Mouse (Mus musculus) thymus, postnatal 36 days (tissue): ENCODE measurements around the gene Mmp19.

Source experiments
- DNase-seq, 2 experiments: peaks; one replicate each; pipeline ENCODE4 v3.0.0; 2022; ENCODE audit warnings: mixed read lengths in 2 of 2

Mmp19 gene

DNA sequence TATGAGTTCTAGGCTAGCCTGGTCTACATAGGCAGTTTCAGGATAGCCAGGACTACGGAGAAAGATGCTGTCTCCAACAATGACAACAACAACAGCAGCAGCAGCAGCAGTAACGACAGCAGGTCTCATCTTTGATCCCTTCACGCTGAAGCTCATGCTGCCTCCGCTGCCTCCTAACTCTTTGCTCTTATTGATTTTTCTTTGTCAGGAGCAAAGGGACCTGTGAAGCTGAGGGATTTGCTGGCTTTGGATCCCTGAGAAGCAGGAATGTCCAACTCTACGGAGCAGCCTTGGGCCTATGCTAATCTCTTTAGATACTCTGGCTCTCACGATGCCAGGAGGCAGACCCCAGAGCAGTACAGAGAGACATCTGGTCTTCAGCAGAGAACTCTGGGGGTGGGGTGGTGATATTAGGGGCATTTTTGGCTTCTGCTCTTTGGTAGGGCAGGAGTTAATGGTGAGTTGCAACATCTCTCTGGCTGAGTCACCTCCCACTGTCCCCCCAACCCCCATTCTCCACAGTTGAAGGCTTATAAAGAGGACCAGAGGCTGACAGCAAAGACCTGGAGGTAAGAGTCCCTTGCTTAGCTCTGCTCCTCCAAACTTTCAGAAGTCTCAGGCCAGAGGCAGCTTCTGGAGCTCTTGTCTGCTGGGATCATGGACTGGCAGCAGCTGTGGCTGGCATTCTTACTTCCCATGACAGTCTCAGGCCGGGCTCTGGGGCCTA is at the start of gene Mmp19:
Mmp19 (plus strand) TSS at position 513 of the 727 bp plus-strand sequence.
- no peak for DNase-seq

DNA sequence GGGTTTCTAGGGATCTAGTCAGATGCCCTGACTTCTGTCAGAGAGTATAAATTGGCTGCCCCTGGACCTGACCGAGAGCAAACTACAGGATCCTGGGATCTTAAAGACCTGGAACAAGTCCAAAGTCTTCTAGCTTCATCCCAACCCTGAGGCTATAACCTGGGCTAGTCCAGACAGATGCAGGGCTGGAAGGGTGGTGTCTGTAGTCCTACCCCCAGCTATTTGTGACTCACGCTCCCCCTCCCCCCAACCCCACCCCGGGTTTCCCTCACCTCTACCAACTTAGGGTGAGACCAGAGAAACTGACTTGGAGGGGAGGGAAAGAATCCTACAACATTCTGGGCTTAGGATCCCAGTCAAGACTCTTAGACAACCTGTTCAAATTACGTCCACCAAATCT is 48.1 kb upstream of the Mmp19 start:
- DNase-seq = no peak

DNA sequence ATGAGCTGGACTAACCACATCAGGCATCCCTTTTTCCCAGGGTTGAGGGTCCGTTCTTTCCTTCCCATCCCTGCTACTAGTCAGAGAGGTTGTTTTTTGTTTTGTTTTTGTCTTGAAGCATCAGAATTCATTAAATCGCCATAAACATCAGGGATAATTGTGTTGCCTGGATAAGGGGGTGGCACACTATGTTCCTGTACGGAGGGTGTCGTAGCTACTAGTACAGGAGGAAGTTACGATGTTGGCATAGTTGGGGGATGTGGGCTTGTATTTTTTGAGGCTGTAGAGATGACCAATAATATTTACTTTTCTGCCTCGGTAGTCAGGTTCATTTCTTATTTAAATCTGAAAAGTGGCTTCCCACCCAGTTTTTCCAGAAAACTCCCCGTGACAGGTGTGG is 47.5 kb upstream of the Mmp19 start:
- no peak for DNase-seq

DNA sequence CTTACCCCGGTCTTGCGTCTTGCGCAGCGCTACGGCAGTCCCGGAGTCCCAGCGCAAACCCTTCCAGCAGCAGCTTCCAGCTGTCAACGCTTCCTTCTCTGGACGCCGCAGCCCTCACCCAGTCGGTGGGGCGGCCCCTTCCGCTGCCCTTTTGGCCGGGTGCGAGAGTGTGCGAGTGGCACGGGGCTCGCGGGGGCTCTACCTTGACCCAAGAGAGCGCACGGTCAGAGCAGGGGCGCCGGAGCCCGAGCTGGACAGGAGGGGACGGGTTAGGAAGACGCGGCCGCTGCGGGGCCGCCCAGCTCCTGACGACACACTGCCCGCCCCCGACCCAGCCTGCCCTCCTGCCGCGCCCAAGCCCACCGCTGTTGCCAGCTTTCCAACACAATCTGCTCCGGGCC is 46.9 kb upstream of the Mmp19 start:
- DNase-seq = peak; percentile 70 to 75

DNA sequence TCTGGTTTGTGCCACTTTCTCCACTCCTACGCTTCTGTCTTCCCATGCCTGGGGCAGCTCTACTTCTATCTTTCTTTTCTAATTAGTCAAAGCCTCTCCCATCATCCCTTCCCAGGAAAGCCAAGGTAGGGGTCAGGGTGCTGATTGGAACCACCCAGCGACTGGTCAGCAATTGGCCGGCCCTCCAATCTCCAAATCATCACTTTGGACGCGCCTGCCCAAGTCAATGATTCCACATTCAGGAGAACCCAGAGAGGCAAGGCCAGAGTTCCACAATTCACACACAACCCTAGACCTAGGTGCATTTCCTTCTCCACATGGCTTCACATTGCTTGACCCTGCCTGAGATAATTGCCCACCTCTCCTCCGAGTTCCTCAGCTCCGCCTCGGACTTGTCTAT is 46.5 kb upstream of the Mmp19 start:
- DNase-seq = no peak

DNA sequence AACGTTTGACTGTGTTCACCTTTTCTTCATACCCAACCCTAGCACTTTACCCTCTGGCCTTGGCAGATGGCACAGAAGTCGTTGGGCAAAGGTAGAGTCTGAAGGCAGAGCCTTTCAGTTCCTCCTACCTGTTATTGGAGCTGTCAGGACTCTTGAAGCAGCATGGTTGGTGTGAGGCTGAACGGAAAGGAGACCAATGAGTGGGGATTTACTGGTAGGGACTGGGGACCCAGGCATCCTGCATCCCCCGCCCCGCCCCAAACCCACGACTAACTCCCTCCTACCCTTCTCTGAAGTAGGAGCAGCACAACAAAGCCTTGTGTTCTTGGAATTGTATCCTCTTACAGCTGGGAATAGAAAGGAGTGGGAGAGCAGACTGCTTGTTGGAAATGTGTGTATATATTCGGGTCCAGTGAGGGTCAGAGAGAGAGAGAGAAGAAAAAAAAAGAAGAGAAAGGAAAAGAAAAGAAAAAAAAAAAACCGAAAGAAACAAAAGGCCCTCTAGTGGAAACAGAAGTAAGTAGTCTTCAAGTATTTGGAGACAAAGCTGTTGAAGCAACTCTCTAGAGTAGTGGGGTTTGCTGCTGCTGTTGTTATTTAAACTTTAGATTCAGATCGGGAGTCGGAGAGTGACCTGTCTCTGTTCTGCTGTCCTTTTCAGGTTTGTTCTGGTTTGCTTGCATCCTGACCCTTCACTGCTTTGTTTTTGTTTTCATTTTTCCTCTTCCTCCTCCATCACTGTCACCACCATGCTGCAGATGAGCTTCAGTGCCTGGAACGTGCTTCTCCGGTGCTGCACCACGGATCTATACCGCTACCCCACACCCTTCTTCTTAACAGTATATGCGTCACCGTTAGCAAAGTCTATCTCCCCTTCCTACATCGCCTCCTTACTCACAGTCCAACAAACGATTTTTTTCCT is 45.8 kb upstream of the Mmp19 start, which contains the start of gene Dgka:
Dgka (minus strand) TSS at position 176 of the 922 bp plus-strand sequence.
- peak; percentile 82 to 84 for DNase-seq

DNA sequence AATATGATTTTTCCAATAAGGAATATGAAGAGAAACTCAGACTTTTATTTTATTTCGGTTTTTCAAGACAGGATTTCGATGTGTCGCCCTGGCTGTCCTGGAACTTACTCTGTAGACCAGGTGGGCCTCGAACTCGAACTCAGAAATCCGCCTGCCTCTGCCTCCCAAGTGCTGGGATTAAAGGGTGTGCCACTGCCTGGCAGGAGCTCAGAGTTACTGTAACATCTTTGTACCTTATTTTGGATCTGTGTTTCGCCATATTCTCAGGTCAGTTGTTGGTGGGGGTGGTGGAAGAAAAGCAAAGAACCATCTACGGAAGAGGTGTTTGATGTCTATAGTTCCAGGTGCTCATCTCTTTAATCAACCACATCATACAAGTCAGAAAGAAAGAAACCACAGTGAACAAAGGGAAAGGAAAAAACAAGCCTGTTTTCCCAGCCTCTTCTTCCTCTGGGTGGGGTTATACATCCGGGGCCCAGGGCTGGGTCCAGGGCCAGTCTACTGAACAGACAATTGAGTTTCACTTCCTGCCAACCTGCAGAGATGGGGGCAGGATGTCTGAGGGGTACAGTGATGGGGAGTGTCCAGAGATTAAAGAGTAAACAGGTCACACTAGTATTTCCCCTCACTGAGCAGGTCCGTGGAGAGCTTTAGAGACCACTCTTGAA is 44.6 kb upstream of the Mmp19 start:
- DNase-seq = peak; percentile 79 to 91

DNA sequence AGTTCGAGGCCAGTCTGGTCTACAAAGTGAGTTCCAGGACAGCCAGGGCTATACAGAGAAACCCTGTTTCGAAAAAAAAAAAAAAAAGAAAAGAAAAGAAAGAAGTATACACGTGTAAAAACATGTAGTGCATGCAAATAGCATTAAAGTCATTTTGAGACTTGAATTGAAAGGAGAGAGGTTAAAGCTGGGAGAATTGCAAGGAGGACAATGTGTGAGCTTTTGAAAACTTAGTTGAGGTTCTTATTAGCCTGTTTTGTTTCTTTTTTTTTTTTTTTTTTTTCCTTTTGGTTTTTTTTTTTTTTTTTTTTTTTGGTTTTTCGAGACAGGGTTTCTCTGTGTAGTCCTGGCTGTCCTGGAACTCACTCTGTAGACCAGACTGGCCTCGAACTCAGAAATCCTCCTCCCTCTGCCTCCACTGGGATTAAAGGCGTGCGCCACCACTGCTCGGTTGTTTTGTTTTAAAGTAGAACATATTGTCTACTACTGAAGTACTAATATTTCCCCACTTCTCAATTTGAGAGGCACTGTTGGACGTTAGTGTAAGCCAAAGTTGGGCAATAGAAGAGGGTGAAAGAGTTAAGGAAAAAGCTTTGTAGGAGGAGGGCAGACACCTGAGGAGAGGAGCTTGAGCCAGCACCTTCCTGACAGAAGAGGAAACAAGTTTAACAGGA is 43.6 kb upstream of the Mmp19 start:
- no peak for DNase-seq

DNA sequence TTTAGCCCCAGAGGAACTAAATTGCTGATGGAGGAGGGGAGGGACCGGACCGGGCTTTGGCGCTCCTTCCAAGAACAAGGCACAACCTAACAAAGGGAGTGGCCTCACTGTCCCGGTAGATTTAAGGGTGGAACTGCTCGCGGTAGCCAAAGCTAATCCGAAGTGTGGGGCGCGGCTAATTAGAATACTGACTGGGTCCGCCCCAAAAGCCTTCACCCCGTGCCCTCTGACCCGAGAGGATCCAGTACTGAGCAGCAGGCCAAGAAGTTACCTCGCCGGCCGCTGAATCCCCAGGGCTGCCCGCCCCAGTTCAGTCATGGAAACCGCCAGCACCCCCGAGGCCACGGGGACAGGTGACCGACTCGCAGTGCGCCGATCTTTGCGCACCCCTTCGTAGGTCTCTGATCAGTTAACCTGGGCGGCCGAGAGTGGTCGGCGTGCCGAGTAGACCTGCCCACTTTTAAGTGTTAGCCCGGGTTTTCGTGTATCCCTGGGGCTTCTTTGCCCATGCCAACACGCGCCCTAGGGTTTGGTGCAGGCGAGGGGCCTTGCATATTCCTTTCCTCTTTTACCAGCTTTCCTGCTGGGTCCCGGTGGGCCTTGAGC is 43.0 kb upstream of the Mmp19 start, which contains the start of gene Pym1:
Pym1 (plus strand) TSS at position 244 of the 606 bp plus-strand sequence.
- DNase-seq = peak; percentile 72 to 76

DNA sequence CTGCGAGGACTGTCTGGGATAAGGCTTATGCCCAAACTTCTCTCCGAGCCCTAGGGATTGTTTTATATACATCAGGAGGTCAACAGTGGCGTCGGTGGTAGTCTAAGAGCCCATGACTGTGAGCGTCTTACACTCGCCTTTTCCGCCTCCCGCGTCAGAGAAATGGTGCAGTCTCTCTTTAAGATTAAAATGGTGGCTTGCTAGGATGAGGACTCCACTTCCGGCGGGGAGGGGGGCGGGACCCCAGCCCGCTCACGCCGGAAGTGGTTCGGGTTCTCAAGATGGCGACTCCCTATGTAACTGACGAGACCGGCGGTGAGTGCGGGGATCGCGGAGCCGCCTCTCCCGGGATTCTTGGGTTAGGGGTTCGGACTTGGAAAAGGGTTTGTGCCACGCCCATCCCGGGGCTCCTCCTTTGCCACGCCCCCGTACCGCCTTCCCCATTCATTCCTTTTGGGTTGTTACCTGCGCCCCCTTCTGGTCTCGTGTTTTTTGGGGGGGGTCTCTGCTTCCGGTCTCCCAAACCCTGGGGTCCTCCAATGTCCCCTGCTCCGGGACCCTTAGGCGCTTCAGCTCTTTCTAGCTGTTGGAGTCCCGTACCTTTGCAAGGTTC is 42.4 kb upstream of the Mmp19 start:
- peak; percentile 83 to 86 for DNase-seq

DNA sequence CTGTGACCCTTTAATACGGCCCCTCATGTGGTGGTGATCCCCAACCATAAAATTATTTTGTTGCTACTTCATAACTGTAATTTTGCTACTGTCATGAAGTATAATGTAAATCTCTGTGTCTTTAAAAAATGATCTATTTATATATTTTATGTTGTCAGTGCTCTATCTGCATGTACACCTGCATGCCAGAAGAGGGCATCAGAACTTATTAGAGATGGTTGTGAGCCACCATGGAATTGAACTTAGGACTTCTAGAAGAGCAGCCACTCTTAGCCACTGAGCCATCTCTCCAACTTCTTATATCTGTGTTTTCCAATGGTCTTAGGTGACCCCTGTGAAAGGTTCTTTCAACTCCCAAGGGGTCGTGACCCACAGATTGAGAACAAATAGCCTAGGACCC is 17.8 kb upstream of the Mmp19 start:
- no peak for DNase-seq

DNA sequence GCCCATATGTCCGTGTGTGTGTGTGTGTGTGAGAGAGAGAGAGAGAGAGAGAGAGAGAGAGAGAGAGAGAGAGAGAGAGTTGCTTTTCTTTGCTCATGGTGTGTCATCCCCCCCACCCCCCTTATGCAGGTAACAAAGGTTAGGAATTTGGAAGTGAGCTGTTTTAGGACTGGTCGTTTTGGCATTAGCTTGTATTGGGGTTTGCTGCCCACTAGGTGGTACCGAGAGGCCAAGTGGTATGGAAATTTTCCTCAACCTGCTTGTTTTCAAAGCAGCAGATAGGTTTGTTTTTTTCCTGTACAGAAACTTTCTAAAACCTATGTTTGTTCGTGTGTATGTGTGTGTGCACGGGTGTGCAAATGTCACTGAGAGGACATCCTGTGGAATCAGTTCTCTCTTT is 17.0 kb upstream of the Mmp19 start:
- DNase-seq = no peak

DNA sequence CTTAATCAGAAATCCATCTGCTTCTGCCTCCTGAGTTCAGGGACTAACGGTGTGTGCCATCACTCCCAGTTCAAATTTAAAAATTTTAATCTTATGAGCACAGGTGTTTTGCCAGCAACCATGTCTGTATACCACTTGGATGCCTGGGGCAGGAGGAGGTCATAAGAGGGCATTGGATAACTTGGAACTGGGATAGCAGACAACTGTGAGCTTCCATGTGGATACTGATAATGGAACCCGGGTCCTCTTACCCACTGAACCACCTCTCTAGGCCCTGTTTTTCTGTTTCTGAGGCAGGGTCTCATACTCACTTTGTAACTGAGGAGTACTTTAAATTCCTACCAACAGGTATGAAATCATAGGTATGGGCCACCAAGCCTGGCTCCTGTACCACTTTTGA is 12.3 kb upstream of the Mmp19 start:
- no peak for DNase-seq

DNA sequence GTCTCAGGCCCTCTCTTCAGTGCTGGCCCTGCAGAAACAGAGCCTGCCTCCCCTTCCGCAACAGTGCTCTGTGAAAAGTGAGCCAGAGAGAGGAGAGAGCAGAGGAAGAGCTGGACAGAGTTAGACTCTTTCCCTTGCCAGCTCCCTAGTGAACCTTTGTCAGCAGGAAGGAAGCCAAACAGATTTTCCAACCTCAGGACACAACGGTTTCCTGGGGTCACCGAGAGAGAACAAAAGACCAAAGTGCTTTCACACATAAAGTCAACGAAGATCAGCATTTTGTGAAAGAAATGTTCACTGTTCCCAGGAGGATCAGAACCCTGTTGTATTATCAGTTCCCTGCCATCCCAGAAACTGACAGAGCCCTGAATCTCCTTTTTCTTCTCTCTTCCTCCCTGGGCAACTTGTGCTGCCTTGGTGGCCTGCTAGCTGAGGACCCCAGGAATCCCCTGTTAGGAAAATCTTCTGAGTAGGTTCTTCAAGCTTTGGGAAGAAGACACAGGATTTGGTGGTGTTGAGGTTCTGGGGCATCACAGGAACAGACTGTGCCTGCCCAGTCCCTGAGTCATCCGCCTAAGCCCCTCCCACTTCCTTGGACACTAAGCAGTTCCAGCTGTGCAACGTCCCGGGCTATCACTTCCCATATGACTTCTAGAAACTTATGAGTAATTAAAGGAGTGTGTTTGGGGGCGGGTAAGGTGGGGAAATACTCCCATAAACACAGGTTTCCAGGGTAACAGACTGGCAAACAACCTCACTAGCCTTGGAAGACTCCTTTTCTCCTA is 11.5 kb upstream of the Mmp19 start:
- DNase-seq = peak in 1 of 2 experiments; percentile 23

DNA sequence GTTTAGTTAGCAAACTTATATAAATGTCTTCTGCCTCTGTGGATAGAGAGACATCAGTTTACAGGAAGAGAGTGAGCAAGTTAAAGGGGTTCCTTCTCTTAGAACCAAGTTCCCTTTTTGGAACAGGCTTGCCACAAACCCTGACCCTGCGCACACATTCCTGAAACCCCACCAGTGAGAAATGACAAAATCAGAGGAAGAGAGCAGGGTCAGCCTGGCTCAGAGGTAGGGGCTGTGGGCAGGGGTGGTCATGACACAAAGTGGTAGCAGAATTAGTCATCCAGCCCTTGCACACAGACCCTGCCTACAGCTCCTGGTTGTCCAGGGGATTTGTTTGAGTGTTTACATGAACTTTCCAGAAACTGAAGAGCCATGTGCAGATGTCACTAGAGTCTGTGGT is 10.5 kb upstream of the Mmp19 start:
- no peak for DNase-seq

DNA sequence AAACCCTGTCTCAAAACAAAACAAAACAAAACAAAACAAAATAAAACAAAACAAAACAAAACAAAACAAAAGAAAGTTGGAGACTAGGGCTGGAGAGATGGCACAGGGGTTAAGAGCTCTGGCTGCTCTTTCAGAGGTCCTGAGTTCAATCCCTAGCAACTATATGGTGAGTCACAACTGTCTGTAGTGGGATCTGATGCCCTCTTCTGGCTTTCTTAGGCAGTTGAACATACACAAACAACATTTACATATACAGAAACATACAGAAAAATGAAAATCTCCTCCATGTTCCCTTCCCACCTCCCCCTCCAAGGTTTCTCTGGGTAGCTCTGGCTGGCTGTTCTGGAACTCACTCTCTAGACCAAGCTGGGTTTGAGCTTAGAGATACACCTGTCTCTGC is 1.3 kb downstream of the Mmp19 start:
- DNase-seq = no peak

DNA sequence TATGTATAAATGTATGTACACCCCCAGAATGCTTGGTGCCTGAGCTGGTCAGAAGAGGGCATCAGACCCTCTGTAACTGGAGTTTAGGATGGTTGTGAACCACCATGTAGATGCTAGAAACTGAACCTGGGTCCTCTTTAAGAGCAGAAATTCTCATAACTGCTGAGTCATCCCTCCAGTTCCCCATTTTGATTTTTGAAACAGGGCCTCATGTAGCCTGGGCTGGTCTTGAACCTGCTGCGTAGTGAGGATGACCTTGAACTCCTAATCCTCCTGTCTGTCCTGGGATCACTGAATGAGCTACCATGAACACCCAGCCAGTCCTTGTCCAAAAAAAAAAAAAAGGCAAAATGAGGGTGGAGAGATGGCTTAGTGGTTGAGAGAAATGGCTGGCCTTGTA is 2.5 kb downstream of the Mmp19 start:
- no peak for DNase-seq

DNA sequence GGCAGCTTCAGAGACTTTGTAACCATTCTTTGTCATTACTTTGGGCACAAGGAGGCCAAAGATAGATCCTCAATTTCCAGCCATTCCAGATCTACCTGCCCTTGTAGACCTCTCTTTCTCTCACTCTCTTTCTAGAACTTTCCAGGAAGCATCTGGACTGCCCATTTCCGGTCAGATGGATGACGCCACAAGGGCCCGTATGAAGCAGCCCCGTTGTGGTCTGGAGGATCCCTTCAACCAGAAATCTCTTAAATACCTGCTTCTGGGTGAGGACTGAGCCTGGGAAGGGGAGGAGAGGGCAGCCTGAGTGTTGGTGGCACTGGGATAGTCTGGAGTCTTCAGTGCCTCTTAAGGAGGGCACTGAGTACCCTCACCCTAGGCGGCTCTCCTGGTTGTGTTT is 3.7 kb downstream of the Mmp19 start:
- DNase-seq = no peak

DNA sequence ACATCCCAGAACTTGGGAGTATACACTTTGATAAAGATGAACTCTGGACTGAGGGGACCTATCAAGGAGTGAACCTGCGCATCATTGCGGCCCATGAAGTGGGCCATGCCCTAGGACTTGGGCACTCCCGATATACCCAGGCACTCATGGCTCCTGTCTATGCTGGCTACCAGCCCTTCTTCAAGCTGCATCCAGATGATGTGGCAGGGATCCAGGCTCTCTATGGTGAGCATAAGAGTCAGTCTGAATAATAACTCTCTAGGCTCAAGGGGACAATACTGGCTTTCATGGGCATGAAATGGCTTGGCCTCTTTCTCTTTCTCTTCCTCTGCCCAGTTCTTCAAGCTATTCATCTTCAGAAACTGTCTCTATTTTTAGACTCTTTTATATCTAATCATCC is 4.9 kb downstream of the Mmp19 start:
- no peak for DNase-seq

DNA sequence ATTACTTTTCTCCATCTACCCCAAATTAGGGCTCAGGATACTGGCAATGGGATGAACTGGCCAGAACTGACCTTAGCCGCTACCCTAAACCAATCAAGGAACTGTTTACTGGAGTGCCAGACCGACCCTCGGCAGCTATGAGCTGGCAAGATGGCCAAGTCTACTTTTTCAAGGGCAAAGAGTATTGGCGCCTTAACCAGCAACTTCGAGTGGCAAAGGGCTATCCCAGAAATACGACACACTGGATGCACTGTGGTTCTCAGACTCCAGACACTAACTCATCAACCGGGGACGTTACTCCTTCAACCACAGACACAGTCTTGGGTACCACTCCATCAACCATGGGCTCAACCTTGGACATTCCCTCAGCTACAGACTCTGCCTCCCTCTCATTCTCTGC is 8.0 kb downstream of the Mmp19 start:
- DNase-seq = no peak

DNA sequence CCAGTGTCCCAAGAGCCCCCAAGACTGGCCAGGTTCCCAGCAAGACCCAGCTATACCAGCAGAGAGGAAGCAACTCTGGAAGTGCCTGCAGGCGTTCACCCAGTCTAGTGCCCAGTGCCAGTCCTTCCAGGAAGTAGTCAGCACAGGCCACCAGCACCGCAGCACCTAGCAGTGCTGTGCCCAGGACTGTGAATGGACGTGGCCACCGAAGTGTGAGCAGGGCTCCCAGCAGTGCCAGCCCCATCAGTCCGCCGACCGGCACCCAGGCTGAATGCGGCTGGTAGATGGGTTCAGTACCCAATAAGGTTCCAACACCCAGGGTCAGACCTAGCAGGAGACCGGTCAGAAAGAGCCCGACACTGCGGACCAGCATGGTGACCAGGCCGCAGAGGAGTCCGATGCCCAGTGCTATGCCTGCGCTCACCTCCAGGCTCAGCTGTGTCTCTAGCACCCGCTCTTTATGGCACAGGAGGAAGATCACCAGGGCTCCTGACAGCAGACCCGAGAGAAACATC is 11.3 kb downstream of the Mmp19 start:
- no peak for DNase-seq
